Comparison of ENCODE assay signal across 9 mouse cellular contexts in genomic region chrX:105921421-105921820, GRCm38 (mm10). TPM values are rescaled to one million over a fixed set of nuclear protein-coding genes. Genes with fewer than 3 reads are reported as not detected.
DNase-seq lines count a peak whose midpoint lies in the region; ATAC-seq and TF ChIP-seq lines count a peak whose summit lies in the region.
"Had no signal": no experiment of that assay in that cellular context is flagged by ENCODE, and none has a peak within 500 bp of the region (broad histone marks: within the 10 kb centered on the region; RNA-seq: fewer than 3 reads in every experiment).

No protein-coding gene starts in this region.

- peak overlapping the region; percentile 44; the same call in 1 of the 2 replicates for H3K27ac ChIP-seq in ES-Bruce4 (ENCODE audit: insufficient read depth, low read length)
- H3K27ac ChIP-seq: embryonic facial prominence, embryonic 13.5 days; neural tube, embryonic 12.5 days had no signal

- no peak overlapping the region for H3K9ac ChIP-seq in ES-Bruce4 (ENCODE audit: low read depth, poor library complexity, severe bottlenecking)
- H3K9ac ChIP-seq: embryonic facial prominence, embryonic 13.5 days; neural tube, embryonic 12.5 days had no signal

- H3K4me1 ChIP-seq in ES-Bruce4 (ENCODE audit: control insufficient read depth, insufficient read depth, low read length), result no peaks in the 10 kb centered on the region

- TF ChIP-seq POLR2A in ES-Bruce4 (IDR thresholded peaks at IDR 0.05; ENCODE audit: insufficient read depth, low read length), result no peak

- H3K4me3 ChIP-seq in ES-Bruce4 (ENCODE audit: low read depth, low read length), result no peak overlapping the region
- H3K4me3 ChIP-seq: embryonic facial prominence, embryonic 13.5 days; neural tube, embryonic 12.5 days had no signal

- no peaks in the 10 kb centered on the region for H3K9me3 ChIP-seq in ES-Bruce4 (replicated peaks; ENCODE audit: control insufficient read depth, insufficient read depth, low read length, poor library complexity, severe bottlenecking)
- H3K9me3 ChIP-seq: embryonic facial prominence, embryonic 13.5 days; neural tube, embryonic 12.5 days had no signal

- no peaks in the 10 kb centered on the region for H3K27me3 ChIP-seq in ES-Bruce4 (ENCODE audit: control insufficient read depth, insufficient read depth, low read length, poor library complexity, severe bottlenecking)
- H3K27me3 ChIP-seq: embryonic facial prominence, embryonic 13.5 days; neural tube, embryonic 12.5 days had no signal

- no peak for TF ChIP-seq CTCF in ES-Bruce4 (IDR thresholded peaks at IDR 0.05; ENCODE audit: low read depth, low read length)

- peak; percentile 15 to 34 for DNase-seq in layer of hippocampus, postnatal 10 days (ENCODE audit: low spot score in 2 of 2)
- no peak for DNase-seq in layer of hippocampus, adult 9-11 months
- DNase-seq in adrenal gland, postnatal 14 days, result peak; percentile 54
- DNase-seq in naive thymus-derived CD4-positive, alpha-beta T cell, adult 2 months (ENCODE audit: low read depth), result peak; percentile 76
- no peak for DNase-seq in Muller cell, postnatal 12 days (ENCODE audit: inconsistent ontology term)

- H3K36me3 ChIP-seq in ES-Bruce4 (ENCODE audit: control insufficient read depth, insufficient read depth, low read length, poor library complexity, severe bottlenecking), result peaks cover 2% of the 10 kb centered on the region; the same call in 1 of the 2 replicates
- H3K36me3 ChIP-seq: neural tube, embryonic 12.5 days had no signal

- no peak for TF ChIP-seq EP300 in ES-Bruce4 (IDR thresholded peaks at IDR 0.05; ENCODE audit: insufficient read depth, low read depth, low read length)

- ATAC-seq in erythroid progenitor cell, adult 5-6 weeks (replicated peaks; ENCODE audit: low FRiP score, poor library complexity, severe bottlenecking), result no peak

RNA-seq across cellular contexts. Expression of gene Atrx, which starts 7.8 kb away (rescaled TPM):
- 100 to 1,000 TPM; 217 TPM for total RNA-seq in layer of hippocampus, postnatal 10 days (2021)
- polyA plus RNA-seq in ES-Bruce4 (2011; ENCODE audit: insufficient read depth, insufficient read length, low read depth, missing spikeins), result 522 and 532 TPM in 2 replicates
- 115 and 125 TPM in 2 replicates for total RNA-seq in adrenal gland, postnatal 14 days (2021)
- 119 and 157 TPM in 2 replicates for total RNA-seq in erythroid progenitor cell, adult 5-6 weeks (2015; ENCODE audit: low replicate concordance)
- 306 and 315 TPM in 2 replicates for total RNA-seq in erythroid progenitor cell, adult 5-6 weeks (2017; ENCODE audit: low replicate concordance)

Comparison
In these comparisons a context has a peak if more than half of its experiments do, and no peak if none do; other contexts are left out.
1. DNase-seq: peak in layer of hippocampus, postnatal 10 days (2 of 2), adrenal gland, postnatal 14 days (single experiment) and naive thymus-derived CD4-positive, alpha-beta T cell, adult 2 months (single experiment); none in layer of hippocampus, adult 9-11 months (single experiment) and Muller cell, postnatal 12 days (single experiment).